Mouse (Mus musculus): ENCODE data around the gene Usp29.

The Usp29 gene

DNA sequence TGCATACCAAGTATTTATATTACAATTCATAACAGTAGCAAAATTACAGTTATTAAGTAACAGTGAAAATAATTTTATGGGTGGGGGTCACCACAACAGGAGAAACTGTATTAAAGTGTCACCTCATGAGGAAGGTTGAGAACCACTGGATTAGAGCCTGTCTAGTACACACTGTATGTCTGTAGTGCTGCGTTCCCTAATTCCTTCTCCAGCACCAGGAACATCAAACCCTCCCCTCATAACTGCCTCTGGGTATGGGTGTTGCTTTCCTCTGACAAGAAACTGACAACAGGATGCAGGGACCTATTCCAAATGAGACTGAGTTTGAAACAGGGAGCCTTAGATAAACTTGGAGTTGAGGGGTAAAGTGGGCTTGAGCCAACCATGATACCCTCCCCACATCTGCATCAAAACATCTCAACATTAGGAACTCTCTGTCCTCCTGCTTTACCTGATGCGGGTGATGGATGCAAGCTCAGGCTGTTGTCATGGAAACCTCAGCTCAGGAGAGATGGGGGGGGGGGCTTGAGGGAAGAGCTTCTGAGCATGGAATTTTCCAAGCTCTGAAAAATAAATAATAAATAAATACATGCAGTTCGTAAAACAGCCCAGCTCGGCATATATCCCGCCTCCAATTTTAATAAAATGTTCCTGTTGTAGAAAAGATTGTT lies 86.5 kb downstream of the Usp29 start:
- in situ Hi-C loops (cut with MboI, MseI): no loop called here

DNA sequence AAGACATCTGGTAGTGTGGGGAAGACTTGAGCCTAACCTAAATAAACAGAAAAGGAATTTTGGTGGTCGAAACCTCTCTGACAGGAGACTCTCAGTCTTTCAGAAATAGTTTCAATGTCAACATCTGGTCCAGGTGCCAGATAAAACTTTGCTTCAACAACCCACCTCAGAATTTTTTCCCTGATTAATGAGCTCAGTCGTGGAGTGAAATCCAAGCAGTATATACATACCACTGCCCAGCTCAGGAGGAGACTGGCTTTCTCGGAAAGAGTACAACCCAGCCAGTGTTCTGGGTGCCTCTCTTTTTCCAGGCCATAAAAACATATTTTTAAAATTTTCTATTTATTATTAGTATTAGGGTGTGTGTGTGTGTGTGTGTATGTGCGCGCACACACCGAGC lies 89.9 kb downstream of the Usp29 start:
- in situ Hi-C loops (cut with MboI, MseI): no loop called here

DNA sequence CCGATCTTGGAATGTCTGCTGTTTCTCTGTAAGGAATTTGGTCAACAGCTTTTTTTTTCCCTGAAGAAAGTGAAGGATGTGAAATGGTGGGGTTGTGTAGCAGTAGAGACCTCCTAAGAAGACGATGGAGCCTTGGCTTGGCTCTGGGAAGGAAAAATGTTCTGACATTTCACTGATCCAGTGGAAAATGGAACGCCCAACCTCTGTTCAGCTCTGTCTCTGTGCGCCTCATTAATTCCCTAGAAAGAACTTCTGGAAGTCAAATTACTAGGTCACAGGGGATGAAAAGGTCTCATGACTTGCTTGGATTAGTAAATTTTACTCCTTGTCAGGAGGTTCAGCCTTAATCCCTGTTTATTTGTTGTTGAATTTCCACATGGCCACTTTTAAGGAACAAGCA lies 92.3 kb downstream of the Usp29 start:
- in situ Hi-C loops (cut with MboI, MseI): no loop called here

- in situ Hi-C loops (cut with MboI, MseI): no loop called here
Measured at GRCm38 (mm10) chr7:6823673-6824072, 93.3 kb downstream of the Usp29 start.

DNA sequence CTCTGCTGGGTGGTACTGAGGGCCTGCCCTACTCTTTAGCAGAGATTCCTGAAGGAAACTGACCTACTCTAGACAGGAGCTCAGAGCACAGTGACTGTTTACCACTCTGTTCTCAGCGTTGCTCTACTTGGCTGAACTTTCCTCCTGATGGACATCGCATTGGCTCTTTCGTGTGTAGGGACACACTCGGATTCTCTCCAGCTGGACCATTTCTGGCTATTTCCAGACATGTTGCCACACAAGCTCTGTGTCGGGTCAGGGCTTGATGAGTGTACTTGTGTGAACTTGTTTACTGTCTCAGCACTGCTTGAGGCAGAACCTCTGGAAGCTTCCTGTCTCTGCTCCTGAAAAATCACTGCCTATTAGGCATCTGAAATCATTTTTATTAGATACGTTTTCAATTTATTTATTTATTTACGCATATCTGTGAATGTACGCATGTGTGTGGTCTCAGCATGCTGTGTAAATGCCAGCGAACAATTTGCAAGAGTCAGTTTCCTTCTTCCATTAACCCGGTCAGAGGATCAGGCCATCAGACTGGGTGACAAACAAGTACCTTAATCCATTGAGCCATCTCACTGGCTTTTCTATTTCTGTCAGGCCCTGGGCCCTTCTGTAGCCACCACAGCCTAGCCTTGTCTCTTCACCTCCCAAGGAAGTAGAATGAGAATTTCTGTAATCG lies 95.7 kb downstream of the Usp29 start:
- in situ Hi-C loops (cut with MboI, MseI): no loop called here

GRCm38 (mm10) chr7:6829148-6829547 lies 98.8 kb downstream of the Usp29 start:
- in situ Hi-C loops (cut with MboI, MseI): no loop called here

DNA sequence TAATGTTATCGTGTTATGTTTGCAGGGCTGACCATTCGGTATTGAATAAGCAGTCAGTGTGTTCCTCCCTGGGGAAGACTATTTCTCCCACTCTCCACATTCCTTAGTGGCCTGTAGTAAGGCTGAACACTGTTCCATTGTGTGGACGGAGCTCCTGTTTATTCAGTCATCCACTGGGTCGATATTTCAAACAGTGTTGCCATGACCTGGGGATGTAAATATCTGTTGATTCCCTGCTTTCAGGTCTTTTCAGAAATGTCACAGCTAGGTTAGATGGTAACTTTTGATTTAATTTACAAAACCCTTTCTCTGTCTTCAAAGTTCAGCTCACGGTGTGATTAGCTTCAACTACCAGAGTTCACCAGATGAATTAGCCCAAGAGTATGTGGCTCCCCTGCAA lies 104.6 kb downstream of the Usp29 start:
- in situ Hi-C loops (cut with MboI, MseI): no loop called here

DNA sequence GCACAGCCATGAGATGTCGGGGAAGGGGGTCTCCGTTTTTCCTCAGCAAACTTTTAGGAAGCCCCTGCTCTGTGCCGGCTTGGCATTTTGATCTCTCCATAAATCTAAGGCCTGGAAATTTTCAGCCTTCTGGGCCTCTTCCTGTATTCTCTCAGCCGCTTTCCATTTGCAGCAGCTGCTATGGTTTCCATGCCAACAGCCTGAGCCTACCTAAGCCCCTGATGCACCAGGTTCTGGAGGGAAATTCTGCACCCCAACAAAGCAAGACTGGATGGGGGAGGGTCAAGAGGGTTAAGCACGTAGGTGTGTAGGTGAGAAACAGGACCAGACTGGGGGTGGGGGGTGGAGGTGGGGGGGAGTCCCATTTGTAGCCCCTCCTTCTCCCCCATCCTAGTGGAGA lies 105.0 kb downstream of the Usp29 start:
- in situ Hi-C loops (cut with MboI, MseI): no loop called here

DNA sequence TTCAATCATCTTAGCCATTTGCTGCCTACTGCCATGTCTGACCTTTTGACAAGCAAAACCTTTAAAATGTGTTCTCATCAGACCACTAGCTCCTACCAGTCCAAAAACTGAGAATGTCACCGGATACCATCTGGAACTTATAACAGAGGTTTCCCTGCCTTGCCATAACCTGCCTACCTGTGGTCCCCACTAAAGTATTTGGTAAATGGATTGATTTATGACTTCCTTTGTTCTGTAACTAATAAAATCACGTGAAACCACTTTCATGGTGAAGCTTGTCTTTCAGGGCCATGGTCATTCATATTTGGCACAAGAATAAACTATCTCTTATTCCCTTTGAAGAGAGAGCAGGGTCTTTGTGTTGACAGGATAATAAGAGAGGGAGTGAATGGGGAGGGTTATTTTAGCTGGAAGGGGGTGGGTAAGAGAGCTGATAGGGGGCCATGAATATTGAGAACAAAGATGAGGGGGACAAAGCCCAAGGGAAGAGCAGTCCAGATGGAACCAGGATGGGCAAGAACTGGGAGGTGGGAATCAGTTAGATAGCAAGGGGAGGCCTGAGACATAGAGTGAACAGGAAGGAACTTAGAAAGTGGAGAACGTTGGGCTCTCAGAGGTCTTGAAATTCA lies 107.0 kb downstream of the Usp29 start:
- in situ Hi-C loops (cut with MboI, MseI): no loop called here

- in situ Hi-C loops (cut with MboI, MseI): no loop called here
Measured at GRCm38 (mm10) chr7:6837926-6838554, 107.7 kb downstream of the Usp29 start.

GRCm38 (mm10) chr7:6840860-6841259 lies 110.5 kb downstream of the Usp29 start:
- in situ Hi-C loops (cut with MboI, MseI): no loop called here

DNA sequence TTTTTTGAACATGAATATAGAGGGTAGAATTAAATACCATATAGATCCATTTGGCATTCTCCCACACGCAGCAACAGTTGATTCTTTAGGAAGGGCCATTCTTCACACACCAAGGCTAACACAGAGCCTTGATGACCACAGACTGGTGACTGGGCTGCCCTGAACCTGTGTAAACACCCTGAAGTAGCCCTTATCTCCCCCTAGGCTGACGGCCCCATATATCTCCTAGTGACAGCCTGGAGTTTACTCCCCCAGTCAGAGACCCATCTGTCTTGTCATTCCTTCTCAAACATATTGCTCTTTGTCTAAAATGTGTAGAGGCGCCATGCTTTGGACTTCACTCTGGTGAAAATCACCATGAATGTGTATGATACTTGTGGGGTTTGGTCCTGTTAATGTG lies 119.1 kb downstream of the Usp29 start:
- in situ Hi-C loops (cut with MboI, MseI): no loop called here

GRCm38 (mm10) chr7:6850321-6850720 lies 119.9 kb downstream of the Usp29 start:
- in situ Hi-C loops (cut with MboI, MseI): no loop called here

GRCm38 (mm10) chr7:6851256-6851655 lies 120.9 kb downstream of the Usp29 start:
- in situ Hi-C loops (cut with MboI, MseI): no loop called here

- in situ Hi-C loops (cut with MboI, MseI): no loop called here
Measured at GRCm38 (mm10) chr7:6851717-6852503, 121.5 kb downstream of the Usp29 start.

GRCm38 (mm10) chr7:6855613-6856405 lies 125.4 kb downstream of the Usp29 start:
- in situ Hi-C loops (cut with MboI, MseI): no loop called here

GRCm38 (mm10) chr7:6858694-6859270 lies 128.4 kb downstream of the Usp29 start:
- in situ Hi-C loops (cut with MboI, MseI): no loop called here

- in situ Hi-C loops (cut with MboI, MseI): no loop called here
Measured at GRCm38 (mm10) chr7:6860689-6861088, 130.3 kb downstream of the Usp29 start.

DNA sequence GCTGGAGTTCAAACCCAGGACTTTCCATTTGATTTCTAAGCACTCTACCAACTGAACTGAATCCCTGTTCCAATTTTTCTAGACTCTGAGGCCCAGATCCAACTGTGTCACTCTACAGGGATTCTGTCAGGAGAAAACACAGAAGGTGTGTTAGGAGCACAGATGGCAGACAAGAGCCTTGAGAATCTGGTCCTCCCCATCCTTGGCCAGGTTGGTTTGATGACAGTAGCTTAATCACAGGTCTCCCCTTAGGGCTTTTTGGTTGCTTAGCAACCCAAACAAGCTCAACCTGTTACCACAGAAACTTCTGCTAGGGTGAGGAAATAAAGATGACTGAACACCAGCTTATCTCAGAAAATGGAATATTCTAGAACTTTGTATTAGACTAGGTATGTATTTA lies 136.0 kb downstream of the Usp29 start:
- in situ Hi-C loops (cut with MboI, MseI): no loop called here

DNA sequence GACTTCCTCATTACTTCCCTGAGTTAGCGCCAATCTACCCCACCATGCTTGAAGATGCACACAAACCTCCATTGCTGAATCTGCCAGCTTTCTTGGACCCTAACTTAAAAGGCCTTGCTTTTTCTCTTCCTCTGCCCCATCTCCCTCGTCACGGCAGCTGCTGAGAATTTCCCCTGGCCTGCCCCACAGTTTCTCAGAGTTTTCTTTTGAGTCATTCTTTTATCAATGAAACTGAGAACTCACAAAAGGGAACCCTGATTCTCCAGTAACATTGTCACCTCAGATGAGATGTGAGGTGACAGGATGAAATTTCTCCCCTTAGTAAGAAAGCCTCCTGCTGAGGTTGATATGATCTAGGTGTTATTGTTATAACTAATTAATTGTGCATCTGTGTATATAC lies 138.5 kb downstream of the Usp29 start:
- in situ Hi-C loops (cut with MboI, MseI): no loop called here

GRCm38 (mm10) chr7:6869556-6869955 lies 139.2 kb downstream of the Usp29 start:
- in situ Hi-C loops (cut with MboI, MseI): no loop called here

All from T-helper 2 cell (primary cell).